Mouse (Mus musculus): ENCODE measurements around the gene Sostdc1.

GRCm38 (mm10) chr12:36344131-36344530 is 30.2 kb downstream of the Sostdc1 start:
- no peak for TF ChIP-seq CTCF (IDR thresholded peaks at IDR 0.05; ENCODE audit: extremely low read depth, insufficient read length, insufficient replicate concordance, low read depth, low read length)
- TF ChIP-seq POLR2A (IDR thresholded peaks at IDR 0.05; ENCODE audit: low read depth, low read length) = no peak

All from small intestine, adult 2 months (tissue).